Mouse (Mus musculus) central nervous system, embryonic 18 days (tissue): ENCODE results near the gene Rep15. TPM values are rescaled to one million over a fixed set of nuclear protein-coding genes. Genes with fewer than 3 reads are reported as not detected.

Source experiments
- polyA plus RNA-seq: library from polyadenylated mRNA; depleted of rRNA; stranded (reverse); fragments of >200 nt; gene quantifications from 2 replicates; pipeline ENCODE4 v1.2.3, GENCODE M21; 2012; rRNA removed

Gene Rep15
- 1.1 and 1.4 TPM in 2 replicates for polyA plus RNA-seq

GRCm38 (mm10) chr6:147032303-147032925, at the start of gene Rep15:
Gene Rep15, plus strand, starts transcription at chr6:147032584.

GRCm38 (mm10) chr6:147042291-147043290, 10.2 kb downstream of the Rep15 start, which contains the start of gene Mrps35:
Gene Mrps35, plus strand, starts transcription at chr6:147042764.

Other genes with a start within 250 kb of the Rep15 start
- 11.8 and 14.5 TPM in 2 replicates for gene Arntl2, start 236.5 kb upstream of the Rep15 start, polyA plus RNA-seq
- gene Smco2, start 182.5 kb upstream of the Rep15 start, polyA plus RNA-seq = not detected in 2 replicates
- gene Ppfibp1, start 144.1 kb upstream of the Rep15 start, polyA plus RNA-seq = 25.2 and 25.8 TPM in 2 replicates
- not detected in 2 replicates for gene 1700034J05Rik, start 78.2 kb upstream of the Rep15 start, polyA plus RNA-seq
- 31.2 and 32.4 TPM in 2 replicates for gene Mrps35, start 10.2 kb downstream of the Rep15 start, polyA plus RNA-seq
- gene Mansc4, start 54.4 kb downstream of the Rep15 start, polyA plus RNA-seq = 0.31 and 0.38 TPM in 2 replicates
- 11.7 and 12.1 TPM in 2 replicates for gene Klhl42, start 58.8 kb downstream of the Rep15 start, polyA plus RNA-seq
- 1.4 and 2.2 TPM in 2 replicates for gene Pthlh, start 231.6 kb downstream of the Rep15 start, polyA plus RNA-seq